Mouse (Mus musculus) MEL (cell line): ENCODE results near the gene Fam234b. TPM values are rescaled to one million over a fixed set of nuclear protein-coding genes. Genes with fewer than 3 reads are reported as not detected.

Source experiments
- DNase-seq: peaks from one replicate; pipeline ENCODE4 v3.0.0; 2011; ENCODE audit warnings: low read depth, low spot score
- H3K27ac ChIP-seq: 2 replicates; pipeline ENCODE4 v1.5.1; 2012; ENCODE audit warnings: low read depth, mild to moderate bottlenecking, control low read depth, low read length, moderate library complexity; ENCODE audit not compliant: control insufficient read depth
- H3K27me3 ChIP-seq, 2 experiments: fragments of 150-350 bp in 1 of 2; sonication (generic) in 1 of 2; 2 replicates each; pipeline ENCODE4 v1.6.1; 2012; ENCODE audit warnings: low read length in 2 of 2, mild to moderate bottlenecking in 2 of 2, improper control_type of control experiment in 1 of 2, moderate library complexity in 1 of 2; ENCODE audit not compliant: insufficient read depth in 2 of 2, control insufficient read depth in 1 of 2
- H3K36me3 ChIP-seq, 2 experiments: 2 replicates each; pipeline ENCODE4 v1.6.1; 2012 to 2014; ENCODE audit warnings: low read length in 2 of 2, improper control_type of control experiment in 1 of 2, inconsistent platforms in 1 of 2, mild to moderate bottlenecking in 1 of 2; ENCODE audit not compliant: insufficient read depth in 2 of 2, control insufficient read depth in 1 of 2
- H3K4me1 ChIP-seq, 2 experiments: fragments of 150-350 bp in 1 of 2; sonication (generic) in 1 of 2; 2 replicates each; pipeline ENCODE4 v1.6.1; 2012; ENCODE audit warnings: low read length in 2 of 2, improper control_type of control experiment in 1 of 2, mild to moderate bottlenecking in 1 of 2; ENCODE audit not compliant: insufficient read depth in 2 of 2, control insufficient read depth in 1 of 2
- H3K4me3 ChIP-seq, 2 experiments: fragments of 150-350 bp in 1 of 2; sonication (generic) in 1 of 2; 2 replicates each; pipeline ENCODE4 v1.5.1; 2012; ENCODE audit warnings: low read depth in 2 of 2, low read length in 2 of 2, mild to moderate bottlenecking in 2 of 2, moderate library complexity in 2 of 2, control low read depth in 1 of 2, improper control_type of control experiment in 1 of 2; ENCODE audit not compliant: control insufficient read depth in 1 of 2, insufficient read depth in 1 of 2
- H3K79me2 ChIP-seq: 2 replicates; pipeline ENCODE4 v1.6.1; 2012; ENCODE audit warnings: mild to moderate bottlenecking, low read length, moderate library complexity; ENCODE audit not compliant: control insufficient read depth, poor library complexity, insufficient read depth
- H3K9ac ChIP-seq: 2 replicates; pipeline ENCODE4 v1.6.1; 2012; ENCODE audit warnings: low read depth, mild to moderate bottlenecking, control low read depth, low read length, moderate library complexity; ENCODE audit not compliant: control insufficient read depth, poor library complexity, severe bottlenecking
- H3K9me3 ChIP-seq: fragments of 150-350 bp; sonication (generic); replicated peaks from 2 replicates; pipeline ENCODE4 v1.6.1; 2012; ENCODE audit warnings: mild to moderate bottlenecking, low read length, improper control_type of control experiment, moderate library complexity; ENCODE audit not compliant: insufficient read depth
- CHD2 ChIP-seq: IDR thresholded peaks from 2 replicates; pipeline ENCODE4 v1.6.1; 2011; ENCODE audit warnings: low read length, improper control_type of control experiment
- GABPA ChIP-seq: IDR thresholded peaks from 2 replicates; pipeline ENCODE4 v1.6.1; 2012; ENCODE audit warnings: low read depth, mild to moderate bottlenecking, inconsistent platforms, low read length, improper control_type of control experiment, moderate library complexity
- GATA1 ChIP-seq: IDR thresholded peaks from 2 replicates; pipeline ENCODE4 v1.6.1; 2011; ENCODE audit warnings: low read depth, low read length, improper control_type of control experiment
- JUND ChIP-seq: IDR thresholded peaks from 2 replicates; pipeline ENCODE4 v1.6.1; 2011; ENCODE audit warnings: low read depth, mild to moderate bottlenecking, improper control_type of control experiment, low read length
- KAT2A ChIP-seq: conservative IDR thresholded peaks from 2 replicates; pipeline ENCODE4 v1.6.1; 2012; ENCODE audit warnings: low read depth, low read length, improper control_type of control experiment, inconsistent platforms
- MAX ChIP-seq: IDR thresholded peaks from 2 replicates; pipeline ENCODE4 v1.6.1; 2011; ENCODE audit warnings: low read length, improper control_type of control experiment
- MAZ ChIP-seq: IDR thresholded peaks from 2 replicates; pipeline ENCODE4 v1.6.1; 2012; ENCODE audit warnings: low read depth, mild to moderate bottlenecking, inconsistent platforms, low read length, improper control_type of control experiment
- MYB ChIP-seq: IDR thresholded peaks from 2 replicates; pipeline ENCODE4 v1.6.1; 2011; ENCODE audit warnings: mild to moderate bottlenecking, low read depth, low read length, improper control_type of control experiment
- MYC ChIP-seq: IDR thresholded peaks from 2 replicates; pipeline ENCODE4 v1.6.1; 2011; ENCODE audit warnings: low read depth, mild to moderate bottlenecking, low read length, improper control_type of control experiment, moderate library complexity
- NELFE ChIP-seq: IDR thresholded peaks from 2 replicates; pipeline ENCODE4 v1.6.1; 2011; ENCODE audit warnings: low read depth, low read length, improper control_type of control experiment
- NRF1 ChIP-seq: IDR thresholded peaks from 2 replicates; pipeline ENCODE4 v1.6.1; 2014; ENCODE audit warnings: low read depth, mild to moderate bottlenecking, inconsistent platforms, low read length, improper control_type of control experiment, moderate library complexity; ENCODE audit not compliant: poor library complexity, insufficient read depth, severe bottlenecking
- POLR2AphosphoS2 ChIP-seq: IDR thresholded peaks from 2 replicates; pipeline ENCODE4 v1.6.1; 2011; ENCODE audit warnings: low read length, improper control_type of control experiment
- RAD21 ChIP-seq: IDR thresholded peaks from 2 replicates; pipeline ENCODE4 v1.6.1; 2011; ENCODE audit warnings: mild to moderate bottlenecking, low read depth, low read length, improper control_type of control experiment
- SMC3 ChIP-seq: IDR thresholded peaks from 2 replicates; pipeline ENCODE4 v1.6.1; 2011; ENCODE audit warnings: low read depth, low read length, improper control_type of control experiment
- USF1 ChIP-seq: IDR thresholded peaks from 2 replicates; pipeline ENCODE4 v1.6.1; 2014; ENCODE audit warnings: low read depth, mild to moderate bottlenecking, inconsistent platforms, low read length, improper control_type of control experiment, moderate library complexity
- ZKSCAN1 ChIP-seq: IDR thresholded peaks from 2 replicates; pipeline ENCODE4 v1.6.1; 2012; ENCODE audit warnings: low read depth, mild to moderate bottlenecking, inconsistent platforms, low read length, improper control_type of control experiment, moderate library complexity
- polyA plus RNA-seq, 2 experiments: library from polyadenylated mRNA; stranded (reverse) in 1 of 2; unstranded in 1 of 2; fragments of >175 nt in 1 of 2; fragments of >200 nt in 1 of 2; gene quantifications; 2 replicates each; pipeline versions ENCODE4 v1.2.1 to v1.2.4; 2012; ENCODE audit warnings: low replicate concordance in 2 of 2, low read depth in 1 of 2; ENCODE audit not compliant: insufficient read length in 2 of 2, insufficient read depth in 1 of 2, missing spikeins in 1 of 2
- total RNA-seq: library from RNA; depleted of rRNA; stranded (reverse); fragments of 300-350 nt; gene quantifications from 2 replicates; pipeline ENCODE4 v1.2.3, GENCODE M21; 2012

Fam234b gene
- total and polyA plus RNA-seq, 3 experiments: 12.2 to 20.5 TPM; not detected in 1

DNA sequence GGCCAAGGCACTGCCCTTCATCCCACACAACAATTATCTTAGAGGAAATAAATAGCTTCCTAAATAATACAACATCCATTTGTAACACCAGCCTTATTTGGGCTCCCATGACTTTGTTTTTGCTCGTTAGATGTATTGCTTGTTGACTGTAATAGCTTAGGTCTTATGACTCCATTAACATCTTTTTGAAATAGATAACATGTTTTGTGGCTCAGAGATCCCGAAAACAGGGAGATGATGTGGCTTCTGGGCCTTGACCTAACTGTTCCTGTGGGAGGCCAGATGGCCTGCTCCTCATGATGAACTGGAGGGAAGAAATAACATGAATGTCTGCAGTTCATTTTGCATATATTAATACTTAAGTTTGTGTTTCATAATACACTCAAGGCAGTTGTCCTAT lies 74.0 kb downstream of the Fam234b start:
- no peaks in the 10 kb centered on the region for H3K27me3 ChIP-seq
- H3K79me2 ChIP-seq: no peaks in the 10 kb centered on the region
- H3K9ac ChIP-seq: no peak overlapping the region
- TF ChIP-seq MYB (no peak), POLR2AphosphoS2 (no peak), GATA1 (no peak), CHD2 (no peak), GABPA (no peak), KAT2A (no peak), MAX (no peak), JUND (no peak), MYC (no peak), NRF1 (no peak), USF1 (no peak), RAD21 (no peak)
- no peak overlapping the region for H3K27ac ChIP-seq
- H3K9me3 ChIP-seq: no peaks in the 10 kb centered on the region
- H3K36me3 ChIP-seq: no peaks in the 10 kb centered on the region
- H3K4me1 ChIP-seq: no peaks in the 10 kb centered on the region
- H3K4me3 ChIP-seq: no peak overlapping the region
- no peak for DNase-seq

GRCm38 (mm10) chr6:135273066-135273465 lies 75.3 kb downstream of the Fam234b start:
- H3K79me2 ChIP-seq: no peaks in the 10 kb centered on the region
- no peak overlapping the region for H3K27ac ChIP-seq
- no peak for TF ChIP-seq CHD2
- H3K4me1 ChIP-seq: no peaks in the 10 kb centered on the region
- no peaks in the 10 kb centered on the region; a peak in 1 of 4 replicates for H3K27me3 ChIP-seq
- DNase-seq: no peak
- H3K9me3 ChIP-seq: no peaks in the 10 kb centered on the region
- H3K9ac ChIP-seq: no peak overlapping the region
- no peak overlapping the region for H3K4me3 ChIP-seq
- H3K36me3 ChIP-seq: no peaks in the 10 kb centered on the region

DNA sequence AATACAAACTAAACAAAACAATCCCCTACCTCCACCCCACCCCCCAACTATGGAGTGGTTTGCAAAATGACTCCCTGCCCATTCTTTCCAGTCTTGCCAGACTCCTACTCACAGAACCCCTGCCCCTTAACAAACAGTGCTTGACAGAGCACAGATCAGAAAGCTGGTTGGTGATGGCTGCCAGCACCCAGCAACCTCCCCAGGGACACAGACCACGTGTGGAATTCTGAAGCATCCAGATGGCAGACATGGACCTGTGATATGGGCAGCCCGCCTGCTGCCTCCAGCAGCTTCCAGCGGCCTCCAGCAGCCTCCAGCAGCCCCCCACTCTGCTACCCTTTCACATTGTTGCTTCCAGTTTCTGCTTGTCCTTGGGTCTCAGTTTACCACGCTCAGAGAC lies 77.5 kb downstream of the Fam234b start:
- Histone ChIP-seq H3K4me3 (no peak overlapping the region), H3K9me3 (no peaks in the 10 kb centered on the region), H3K4me1 (no peaks in the 10 kb centered on the region), H3K27me3 (no peaks in the 10 kb centered on the region; a peak in 1 of 4 replicates), H3K36me3 (no peaks in the 10 kb centered on the region), H3K79me2 (no peaks in the 10 kb centered on the region), H3K9ac (no peak overlapping the region), H3K27ac (no peak overlapping the region)
- TF ChIP-seq MYC (no peak), NELFE (no peak), MAZ (no peak), ZKSCAN1 (no peak), RAD21 (no peak), SMC3 (no peak)
- DNase-seq: no peak
